Comparison of ENCODE assay signal across 23 mouse cellular contexts in the genomic region with DNA sequence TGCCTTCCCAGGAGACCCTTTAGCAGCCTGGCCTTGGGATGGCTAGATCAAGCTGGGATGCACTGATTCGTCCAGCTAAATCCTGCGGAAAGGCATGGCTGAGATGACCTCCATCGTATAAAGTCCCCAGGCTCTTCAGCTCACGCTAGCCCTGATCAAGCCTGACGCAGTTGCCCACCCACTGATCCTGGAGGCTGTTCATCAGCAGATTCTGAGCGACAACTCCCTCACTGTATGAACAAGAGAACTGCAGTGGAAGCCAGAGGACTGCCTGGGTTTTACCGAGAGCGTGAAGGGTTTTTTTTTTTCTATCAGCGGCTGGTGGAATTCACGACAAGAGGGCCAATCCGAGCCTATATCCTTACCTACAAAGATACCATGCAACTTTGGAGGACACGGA. TPM values are rescaled to one million over a fixed set of nuclear protein-coding genes. Genes with fewer than 3 reads are reported as not detected.
DNase-seq lines count a peak whose midpoint lies in the region; ATAC-seq and TF ChIP-seq lines count a peak whose summit lies in the region.
"Had no signal": no experiment of that assay in that cellular context is flagged by ENCODE, and none has a peak within 500 bp of the region (broad histone marks: within the 10 kb centered on the region; RNA-seq: fewer than 3 reads in every experiment).

No protein-coding gene starts in this region.

- no peak overlapping the region for H3K27ac ChIP-seq in midbrain, embryonic 11.5 days (ENCODE audit: low read depth, low read length)
- H3K27ac ChIP-seq in midbrain, embryonic 15.5 days: no peak overlapping the region
- H3K27ac ChIP-seq in liver, postnatal 0 days (ENCODE audit: low read depth): no peak overlapping the region
- H3K27ac ChIP-seq: forebrain, embryonic 10.5 days; forebrain, embryonic 13.5 days; heart, adult 2 months; heart, embryonic 10.5 days; heart, embryonic 13.5 days; hindbrain, embryonic 12.5 days had no signal

- H3K4me3 ChIP-seq in midbrain, embryonic 11.5 days (ENCODE audit: low read depth, low read length): no peak overlapping the region
- no peak overlapping the region for H3K4me3 ChIP-seq in midbrain, embryonic 15.5 days
- 0 out of 2 replicates have a peak overlapping the region, but pooled peaks have one; percentile 7 for H3K4me3 ChIP-seq in E14TG2a.4 (replicated peaks; ENCODE audit: low read length)
- H3K4me3 ChIP-seq in liver, postnatal 0 days (ENCODE audit: low read depth, low read length): no peak overlapping the region
- H3K4me3 ChIP-seq: forebrain, embryonic 10.5 days; forebrain, embryonic 13.5 days; heart, adult 2 months; heart, embryonic 10.5 days; heart, embryonic 13.5 days; hindbrain, embryonic 12.5 days had no signal

- H3K27me3 ChIP-seq in midbrain, embryonic 11.5 days (ENCODE audit: control insufficient read depth, insufficient read depth, low read length): no peaks in the 10 kb centered on the region
- no peaks in the 10 kb centered on the region for H3K27me3 ChIP-seq in midbrain, embryonic 15.5 days (replicated peaks)
- H3K27me3 ChIP-seq in E14TG2a.4 (ENCODE audit: insufficient read depth, low read length): no peaks in the 10 kb centered on the region
- H3K27me3 ChIP-seq in liver, postnatal 0 days (ENCODE audit: insufficient read depth, low read length): peaks cover 9% of the 10 kb centered on the region
- H3K27me3 ChIP-seq: forebrain, embryonic 13.5 days; hindbrain, embryonic 12.5 days had no signal

- no peak overlapping the region for H3K4me2 ChIP-seq in midbrain, embryonic 11.5 days
- no peak overlapping the region for H3K4me2 ChIP-seq in midbrain, embryonic 15.5 days
- no peak overlapping the region for H3K4me2 ChIP-seq in liver, postnatal 0 days (ENCODE audit: low read depth, low read length)
- H3K4me2 ChIP-seq: forebrain, embryonic 13.5 days; heart, embryonic 13.5 days; hindbrain, embryonic 12.5 days had no signal

- TF ChIP-seq CTCF in E14TG2a.4 (conservative IDR thresholded peaks at IDR 0.05; ENCODE audit: low read length): no peak
- TF ChIP-seq CTCF in liver, postnatal 0 days (IDR thresholded peaks at IDR 0.05; ENCODE audit: low read depth): no peak

- no peak for DNase-seq in frontal cortex, adult 2 months (ENCODE audit: extremely low spot score in 1 of 2, low spot score in 1 of 2)
- DNase-seq in midbrain, embryonic 11.5 days (ENCODE audit: low spot score, missing footprints): peak; percentile 57
- peak; percentile 56 for DNase-seq in ZHBTc4 (ENCODE audit: low read depth, low spot score)
- no peak for DNase-seq in liver, postnatal 0 days
- no peak for DNase-seq in urinary bladder, adult 2 months (ENCODE audit: low spot score)
- DNase-seq: adrenal gland, postnatal 10 days; adrenal gland, postnatal 36 days; cerebellum, adult 18-20 months; cerebellum, adult 9-10 months; cerebellum, postnatal 14 days; gastrocnemius, postnatal 25 days; heart, adult 2 months; heart, postnatal 14 days; heart, postnatal 4 days had no signal

- 0 out of 2 replicates have a peak, but pooled peaks have one; percentile 29 for ATAC-seq in frontal cortex, adult (ENCODE audit: low TSS enrichment)
- no peak for ATAC-seq in midbrain, embryonic 11.5 days (ENCODE audit: low FRiP score)
- no peak for ATAC-seq in midbrain, embryonic 15.5 days (replicated peaks)
- no peak for ATAC-seq in liver, postnatal 0 days
- ATAC-seq: forebrain, embryonic 13.5 days; forebrain, embryonic 16.5 days had no signal

- H3K9ac ChIP-seq in midbrain, embryonic 11.5 days (ENCODE audit: low read length): no peak overlapping the region
- no peak overlapping the region for H3K9ac ChIP-seq in midbrain, embryonic 15.5 days
- no peak overlapping the region for H3K9ac ChIP-seq in liver, postnatal 0 days (replicated peaks)
- H3K9ac ChIP-seq: forebrain, embryonic 13.5 days; heart, embryonic 13.5 days; hindbrain, embryonic 12.5 days had no signal

- H3K9me3 ChIP-seq in midbrain, embryonic 11.5 days (ENCODE audit: control insufficient read depth, low read length): no peaks in the 10 kb centered on the region
- H3K9me3 ChIP-seq in midbrain, embryonic 15.5 days: no peaks in the 10 kb centered on the region
- H3K9me3 ChIP-seq in E14TG2a.4 (ENCODE audit: low read length): no peaks in the 10 kb centered on the region
- no peaks in the 10 kb centered on the region for H3K9me3 ChIP-seq in liver, postnatal 0 days (ENCODE audit: low read length)
- H3K9me3 ChIP-seq: forebrain, embryonic 10.5 days; forebrain, embryonic 13.5 days; heart, embryonic 10.5 days; heart, embryonic 13.5 days; hindbrain, embryonic 12.5 days had no signal

- 88% methylated on average over 12 of the region's 12 CpGs for WGBS in midbrain, embryonic 11.5 days
- 73% methylated on average over 12 of the region's 12 CpGs for WGBS in midbrain, embryonic 15.5 days
- whole genome bisulfite sequencing in liver, postnatal 0 days (ENCODE audit: insufficient replicate concordance): 75% methylated on average over 12 of the region's 12 CpGs

- TF ChIP-seq EP300 in liver, postnatal 0 days (IDR thresholded peaks at IDR 0.05; ENCODE audit: low read depth): no peak

- H3K4me1 ChIP-seq in midbrain, embryonic 11.5 days (ENCODE audit: control insufficient read depth, insufficient read depth, low read length): no peaks in the 10 kb centered on the region
- H3K4me1 ChIP-seq in midbrain, embryonic 15.5 days: peaks cover 32% of the 10 kb centered on the region
- H3K4me1 ChIP-seq in E14TG2a.4 (replicated peaks; ENCODE audit: low read depth, low read length): peaks cover 92% of the 10 kb centered on the region
- no peaks in the 10 kb centered on the region for H3K4me1 ChIP-seq in liver, postnatal 0 days (ENCODE audit: insufficient read depth)
- H3K4me1 ChIP-seq: heart, embryonic 10.5 days; heart, embryonic 13.5 days had no signal

- H3K36me3 ChIP-seq in midbrain, embryonic 11.5 days (ENCODE audit: control insufficient read depth, insufficient read depth, low read length): no peaks in the 10 kb centered on the region
- no peaks in the 10 kb centered on the region for H3K36me3 ChIP-seq in midbrain, embryonic 15.5 days (replicated peaks)
- peaks cover 30% of the 10 kb centered on the region for H3K36me3 ChIP-seq in E14TG2a.4 (ENCODE audit: insufficient read depth, low read length)
- no peaks in the 10 kb centered on the region for H3K36me3 ChIP-seq in liver, postnatal 0 days (replicated peaks; ENCODE audit: insufficient read depth, low read length)
- H3K36me3 ChIP-seq: heart, embryonic 10.5 days; heart, embryonic 13.5 days had no signal

RNA-seq across cellular contexts. Expression of a gene that starts 35.3 kb away (rescaled TPM):
- polyA plus RNA-seq in frontal cortex, adult 2 months (2012; rRNA removed): 25.8 and 29.3 TPM in 2 replicates
- 93.7 and 103 TPM in 2 replicates for polyA plus RNA-seq in midbrain, embryonic 11.5 days (2014; fragmentation: Nextera tagmentation; extraction: Ambion mirVana)
- polyA plus RNA-seq in midbrain, embryonic 15.5 days (2015; fragmentation: Nextera tagmentation; extraction: Ambion mirVana): 132 and 142 TPM in 2 replicates
- polyA plus RNA-seq in liver, postnatal 0 days (2015; fragmentation: Nextera tagmentation; extraction: Ambion mirVana): 0.06 and 0.11 TPM in 2 replicates
- polyA plus RNA-seq in urinary bladder, adult 2 months (2012; rRNA removed): 0.58 and 1.1 TPM in 2 replicates

Comparison
In these comparisons a context has a peak if more than half of its experiments do, and no peak if none do; other contexts are left out.
1. DNase-seq: peak in midbrain, embryonic 11.5 days (single experiment) and ZHBTc4 (single experiment); none in frontal cortex, adult 2 months (0 of 2), liver, postnatal 0 days (single experiment) and urinary bladder, adult 2 months (single experiment).
2. RNA of a gene that starts 35.3 kb away (polyA plus RNA-seq): 132 to 142 TPM in midbrain, embryonic 15.5 days, 93.7 to 103 TPM in midbrain, embryonic 11.5 days and 25.8 to 29.3 TPM in frontal cortex, adult 2 months; 0.58 to 1.1 TPM in urinary bladder, adult 2 months and 0.06 to 0.11 TPM in liver, postnatal 0 days; every median in the first group is over 10 times any median in the second.